24 mouse cellular contexts compared by ENCODE assay signal in genomic region chr4:86543999-86544398, GRCm38 (mm10). TPM values are rescaled to one million over a fixed set of nuclear protein-coding genes. Genes with fewer than 3 reads are reported as not detected.
DNase-seq lines count a peak whose midpoint lies in the region; ATAC-seq and TF ChIP-seq lines count a peak whose summit lies in the region.
"Had no signal": no experiment of that assay in that cellular context is flagged by ENCODE, and none has a peak within 500 bp of the region (broad histone marks: within the 10 kb centered on the region; RNA-seq: fewer than 3 reads in every experiment).

No protein-coding gene starts in this region.

- H3K27me3 ChIP-seq in hindbrain, embryonic 12.5 days = no peaks in the 10 kb centered on the region
- H3K27me3 ChIP-seq in hindbrain, embryonic 10.5 days (ENCODE audit: insufficient read depth, poor library complexity, severe bottlenecking) = no peaks in the 10 kb centered on the region
- H3K27me3 ChIP-seq in midbrain, postnatal 0 days (ENCODE audit: insufficient read depth, low read length) = no peaks in the 10 kb centered on the region
- H3K27me3 ChIP-seq in midbrain, embryonic 16.5 days (ENCODE audit: control insufficient read depth, insufficient read depth, low read depth, low read length) = no peaks in the 10 kb centered on the region
- H3K27me3 ChIP-seq in limb, embryonic 12.5 days = no peaks in the 10 kb centered on the region
- no peaks in the 10 kb centered on the region for H3K27me3 ChIP-seq in liver, embryonic 12.5 days (replicated peaks)
- H3K27me3 ChIP-seq: embryonic facial prominence, embryonic 15.5 days; limb, embryonic 13.5 days; midbrain, embryonic 13.5 days had no signal

- DNase-seq in hindbrain, embryonic 10.5 days (ENCODE audit: low spot score) = no peak
- DNase-seq in midbrain, postnatal 0 days (ENCODE audit: low spot score) = peak; percentile 28
- no peak for DNase-seq in cerebellum, postnatal 4 days (ENCODE audit: low spot score in 2 of 2)
- DNase-seq: adrenal gland, adult 8-10 months; cerebellum, adult 8-10 months; heart, postnatal 14 days; lung, postnatal 36 days; right cerebral cortex, postnatal 14 days; thymus, postnatal 14 days had no signal

- no peak overlapping the region for H3K4me3 ChIP-seq in hindbrain, embryonic 12.5 days
- H3K4me3 ChIP-seq in hindbrain, embryonic 10.5 days = no peak overlapping the region
- H3K4me3 ChIP-seq in midbrain, postnatal 0 days (ENCODE audit: low read depth, low read length) = no peak overlapping the region
- no peak overlapping the region for H3K4me3 ChIP-seq in midbrain, embryonic 16.5 days (ENCODE audit: low read depth, low read length)
- H3K4me3 ChIP-seq in limb, embryonic 12.5 days (replicated peaks) = no peak overlapping the region
- no peak overlapping the region for H3K4me3 ChIP-seq in liver, embryonic 12.5 days
- H3K4me3 ChIP-seq: embryonic facial prominence, embryonic 15.5 days; limb, embryonic 13.5 days; midbrain, embryonic 13.5 days had no signal

- H3K9ac ChIP-seq in hindbrain, embryonic 12.5 days = no peak overlapping the region
- H3K9ac ChIP-seq in midbrain, postnatal 0 days (replicated peaks; ENCODE audit: low read length, poor library complexity, severe bottlenecking) = no peak overlapping the region
- no peak overlapping the region for H3K9ac ChIP-seq in midbrain, embryonic 16.5 days (ENCODE audit: low read depth, low read length)
- H3K9ac ChIP-seq in limb, embryonic 12.5 days (replicated peaks) = no peak overlapping the region
- H3K9ac ChIP-seq in liver, embryonic 12.5 days = no peak overlapping the region
- H3K9ac ChIP-seq: embryonic facial prominence, embryonic 15.5 days; limb, embryonic 13.5 days; midbrain, embryonic 13.5 days had no signal

- no peaks in the 10 kb centered on the region for H3K36me3 ChIP-seq in hindbrain, embryonic 12.5 days
- H3K36me3 ChIP-seq in hindbrain, embryonic 10.5 days = no peaks in the 10 kb centered on the region
- H3K36me3 ChIP-seq in midbrain, postnatal 0 days (ENCODE audit: insufficient read depth, low read length) = no peaks in the 10 kb centered on the region
- no peaks in the 10 kb centered on the region for H3K36me3 ChIP-seq in midbrain, embryonic 16.5 days (ENCODE audit: control insufficient read depth, insufficient read depth, low read length)
- no peaks in the 10 kb centered on the region for H3K36me3 ChIP-seq in limb, embryonic 12.5 days
- H3K36me3 ChIP-seq in liver, embryonic 12.5 days = no peaks in the 10 kb centered on the region
- H3K36me3 ChIP-seq: embryonic facial prominence, embryonic 15.5 days; limb, embryonic 13.5 days; midbrain, embryonic 13.5 days had no signal

- H3K4me1 ChIP-seq in hindbrain, embryonic 12.5 days = peaks cover 3% of the 10 kb centered on the region; the same call in 1 of the 2 replicates
- no peaks in the 10 kb centered on the region for H3K4me1 ChIP-seq in hindbrain, embryonic 10.5 days (replicated peaks)
- no peaks in the 10 kb centered on the region for H3K4me1 ChIP-seq in midbrain, postnatal 0 days (ENCODE audit: insufficient read depth, low read length)
- H3K4me1 ChIP-seq in midbrain, embryonic 16.5 days (ENCODE audit: control insufficient read depth, insufficient read depth, low read length) = no peaks in the 10 kb centered on the region
- H3K4me1 ChIP-seq in limb, embryonic 12.5 days (replicated peaks) = peaks cover 13% of the 10 kb centered on the region
- H3K4me1 ChIP-seq in liver, embryonic 12.5 days = no peaks in the 10 kb centered on the region
- H3K4me1 ChIP-seq: midbrain, embryonic 13.5 days had no signal

- H3K4me2 ChIP-seq in hindbrain, embryonic 12.5 days (replicated peaks) = no peak overlapping the region
- no peak overlapping the region for H3K4me2 ChIP-seq in midbrain, postnatal 0 days (ENCODE audit: low read depth, low read length, poor library complexity, severe bottlenecking)
- H3K4me2 ChIP-seq in midbrain, embryonic 16.5 days (ENCODE audit: low read length) = no peak overlapping the region
- H3K4me2 ChIP-seq in limb, embryonic 12.5 days = no peak overlapping the region
- no peak overlapping the region for H3K4me2 ChIP-seq in liver, embryonic 12.5 days
- H3K4me2 ChIP-seq: embryonic facial prominence, embryonic 15.5 days; limb, embryonic 13.5 days; midbrain, embryonic 13.5 days had no signal

- no peaks in the 10 kb centered on the region for H3K9me3 ChIP-seq in hindbrain, embryonic 12.5 days (replicated peaks)
- no peaks in the 10 kb centered on the region for H3K9me3 ChIP-seq in hindbrain, embryonic 10.5 days
- H3K9me3 ChIP-seq in midbrain, postnatal 0 days (ENCODE audit: low read length) = no peaks in the 10 kb centered on the region
- H3K9me3 ChIP-seq in midbrain, embryonic 16.5 days (replicated peaks; ENCODE audit: control insufficient read depth, low read length, poor library complexity, severe bottlenecking) = no peaks in the 10 kb centered on the region
- H3K9me3 ChIP-seq in limb, embryonic 12.5 days = no peaks in the 10 kb centered on the region
- no peaks in the 10 kb centered on the region for H3K9me3 ChIP-seq in liver, embryonic 12.5 days (replicated peaks)
- H3K9me3 ChIP-seq: embryonic facial prominence, embryonic 15.5 days; limb, embryonic 13.5 days; midbrain, embryonic 13.5 days had no signal

- TF ChIP-seq CTCF in midbrain, postnatal 0 days (IDR thresholded peaks at IDR 0.05) = no peak

- H3K27ac ChIP-seq in hindbrain, embryonic 12.5 days = peak overlapping the region; percentile 12; the same call in 1 of the 2 replicates
- H3K27ac ChIP-seq in hindbrain, embryonic 10.5 days = no peak overlapping the region
- no peak overlapping the region for H3K27ac ChIP-seq in midbrain, postnatal 0 days (ENCODE audit: low read depth, low read length)
- H3K27ac ChIP-seq in midbrain, embryonic 16.5 days (ENCODE audit: low read length) = no peak overlapping the region
- H3K27ac ChIP-seq in limb, embryonic 12.5 days = peak overlapping the region; percentile 24; the same call in 1 of the 2 replicates
- H3K27ac ChIP-seq in liver, embryonic 12.5 days = no peak overlapping the region
- H3K27ac ChIP-seq: embryonic facial prominence, embryonic 15.5 days; limb, embryonic 13.5 days; midbrain, embryonic 13.5 days; stomach, postnatal 0 days had no signal

- WGBS in hindbrain, embryonic 12.5 days = 66% methylated on average over 3 of the region's 3 CpGs
- 84% methylated on average over 3 of the region's 3 CpGs for WGBS in hindbrain, embryonic 10.5 days
- 54% methylated on average over 3 of the region's 3 CpGs for WGBS in midbrain, postnatal 0 days
- WGBS in midbrain, embryonic 16.5 days = 54% methylated on average over 3 of the region's 3 CpGs
- 69% methylated on average over 3 of the region's 3 CpGs for WGBS in limb, embryonic 12.5 days
- WGBS in liver, embryonic 12.5 days (ENCODE audit: insufficient replicate concordance) = 71% methylated on average over 3 of the region's 3 CpGs

- ATAC-seq in hindbrain, embryonic 12.5 days (ENCODE audit: low FRiP score) = peak; percentile 50
- ATAC-seq in midbrain, postnatal 0 days (ENCODE audit: low FRiP score) = no peak
- no peak for ATAC-seq in midbrain, embryonic 16.5 days
- ATAC-seq in limb, embryonic 12.5 days (ENCODE audit: insufficient number of reproducible peaks, insufficient read depth, low FRiP score, low TSS enrichment, low read depth) = no peak
- no peak for ATAC-seq in liver, embryonic 12.5 days
- ATAC-seq: midbrain, embryonic 13.5 days had no signal

RNA-seq across cellular contexts. Expression of gene Saxo1, which starts 14.1 kb away (rescaled TPM):
- polyA plus RNA-seq in hindbrain, embryonic 12.5 days (2016; fragmentation: Nextera tagmentation; extraction: Ambion mirVana) = not detected in 2 replicates
- polyA plus RNA-seq in hindbrain, embryonic 10.5 days (2016; fragmentation: Nextera tagmentation; extraction: Ambion mirVana) = not detected in 2 replicates
- total RNA-seq in midbrain, postnatal 0 days (2014; rRNA removed) = not detected in 2 replicates
- polyA plus RNA-seq in midbrain, postnatal 0 days (2015; fragmentation: Nextera tagmentation; extraction: Ambion mirVana) = not detected in 2 replicates
- polyA plus RNA-seq in midbrain, embryonic 16.5 days (2015; fragmentation: Nextera tagmentation; extraction: Ambion mirVana) = not detected in 2 replicates
- polyA plus RNA-seq in limb, embryonic 12.5 days (2016; fragmentation: Nextera tagmentation; extraction: Ambion mirVana) = 0.15 and 0.28 TPM in 2 replicates
- polyA plus RNA-seq in liver, embryonic 12.5 days (2016; fragmentation: Nextera tagmentation; extraction: Ambion mirVana) = not detected in 2 replicates
- total RNA-seq: adrenal gland, adult 8-10 months; granulocyte monocyte progenitor cell, adult 5-6 weeks; heart, postnatal 14 days; left cerebral cortex, adult 18-20 months; MEL; neutrophil, adult 5-6 weeks had no signal
- polyA plus RNA-seq: embryonic facial prominence, embryonic 15.5 days; forebrain, embryonic 11.5 days; intestine, embryonic 14.5 days; liver, embryonic 16.5 days; midbrain, embryonic 13.5 days; stomach, postnatal 0 days had no signal

RNA-seq across cellular contexts. Expression of gene Rraga, which starts 31.5 kb away (rescaled TPM):
- polyA plus RNA-seq in hindbrain, embryonic 12.5 days (2016; fragmentation: Nextera tagmentation; extraction: Ambion mirVana) = 78.5 and 95.1 TPM in 2 replicates
- 64.2 and 73.6 TPM in 2 replicates for polyA plus RNA-seq in hindbrain, embryonic 10.5 days (2016; fragmentation: Nextera tagmentation; extraction: Ambion mirVana)
- 34.7 and 48.1 TPM in 2 replicates for total RNA-seq in midbrain, postnatal 0 days (2014; rRNA removed)
- 157 and 161 TPM in 2 replicates for polyA plus RNA-seq in midbrain, postnatal 0 days (2015; fragmentation: Nextera tagmentation; extraction: Ambion mirVana)
- polyA plus RNA-seq in midbrain, embryonic 16.5 days (2015; fragmentation: Nextera tagmentation; extraction: Ambion mirVana) = 156 and 169 TPM in 2 replicates
- polyA plus RNA-seq in limb, embryonic 12.5 days (2016; fragmentation: Nextera tagmentation; extraction: Ambion mirVana) = 66.2 and 70.8 TPM in 2 replicates
- polyA plus RNA-seq in liver, embryonic 12.5 days (2016; fragmentation: Nextera tagmentation; extraction: Ambion mirVana) = 29.6 and 30.7 TPM in 2 replicates

Comparison
In these comparisons a context has a peak if more than half of its experiments do, and no peak if none do; other contexts are left out.
1. H3K27ac ChIP-seq: peak in hindbrain, embryonic 12.5 days (single experiment) and limb, embryonic 12.5 days (single experiment); none in hindbrain, embryonic 10.5 days (single experiment), midbrain, postnatal 0 days (single experiment), midbrain, embryonic 16.5 days (single experiment) and liver, embryonic 12.5 days (single experiment).